13 mouse cellular contexts compared by ENCODE assay signal in genomic region chr9:115333016-115333415, GRCm38 (mm10). TPM values are rescaled to one million over a fixed set of nuclear protein-coding genes. Genes with fewer than 3 reads are reported as not detected.
A peak's percentile ranks its signal among the peaks of the same experiment; 100 is the strongest.
DNase-seq lines count a peak whose midpoint lies in the region; ATAC-seq and TF ChIP-seq lines count a peak whose summit lies in the region.
"Had no signal": no experiment of that assay in that cellular context is flagged by ENCODE, and none has a peak within 500 bp of the region (broad histone marks: within the 10 kb centered on the region; RNA-seq: fewer than 3 reads in every experiment).

No protein-coding gene starts in this region.

- H3K9ac ChIP-seq in heart, adult 2 months (ENCODE audit: low read depth, low read length), result no peak overlapping the region
- no peak overlapping the region for H3K9ac ChIP-seq in lung, embryonic 16.5 days (ENCODE audit: low read length)
- H3K9ac ChIP-seq: hindbrain, embryonic 12.5 days; midbrain, embryonic 12.5 days had no signal

- WGBS in heart, adult 2 months, result 32% methylated on average over 12 of the region's 12 CpGs
- 62% methylated on average over 12 of the region's 12 CpGs for WGBS in heart, embryonic 10.5 days
- WGBS in lung, embryonic 16.5 days, result 50% methylated on average over 12 of the region's 12 CpGs

- H3K36me3 ChIP-seq in heart, adult 2 months (ENCODE audit: control insufficient read depth, insufficient read depth, low read length), result no peaks in the 10 kb centered on the region
- H3K36me3 ChIP-seq in heart, embryonic 10.5 days, result no peaks in the 10 kb centered on the region
- H3K36me3 ChIP-seq in lung, embryonic 16.5 days (ENCODE audit: control insufficient read depth, insufficient read depth, low read length), result no peaks in the 10 kb centered on the region
- H3K36me3 ChIP-seq: hindbrain, embryonic 12.5 days; midbrain, embryonic 12.5 days had no signal

- no peak overlapping the region for H3K4me3 ChIP-seq in heart, adult 2 months
- H3K4me3 ChIP-seq in heart, embryonic 10.5 days, result no peak overlapping the region
- H3K4me3 ChIP-seq in lung, embryonic 16.5 days (ENCODE audit: low read length), result no peak overlapping the region
- H3K4me3 ChIP-seq: hindbrain, embryonic 12.5 days; midbrain, embryonic 12.5 days had no signal

- H3K27ac ChIP-seq in heart, adult 2 months, result no peak overlapping the region
- H3K27ac ChIP-seq in heart, embryonic 10.5 days, result no peak overlapping the region
- no peak overlapping the region for H3K27ac ChIP-seq in lung, embryonic 16.5 days (ENCODE audit: low read length)
- H3K27ac ChIP-seq: hindbrain, embryonic 12.5 days; midbrain, embryonic 12.5 days had no signal

- intact Hi-C loops in heart, adult 2 months (cut with DNase I), result loop anchor here (2.0 kb wide), 1 partner anchor 22 kb away; the partner anchor contains the start of gene Stt3b

- H3K27me3 ChIP-seq in heart, adult 2 months (ENCODE audit: control insufficient read depth, insufficient read depth, low read length), result no peaks in the 10 kb centered on the region
- no peaks in the 10 kb centered on the region for H3K27me3 ChIP-seq in heart, embryonic 10.5 days (ENCODE audit: insufficient read depth, poor library complexity, severe bottlenecking)
- no peaks in the 10 kb centered on the region for H3K27me3 ChIP-seq in lung, embryonic 16.5 days (ENCODE audit: control insufficient read depth, insufficient read depth, low read depth, low read length)
- H3K27me3 ChIP-seq: hindbrain, embryonic 12.5 days; midbrain, embryonic 12.5 days had no signal

- H3K9me3 ChIP-seq in heart, embryonic 10.5 days, result no peaks in the 10 kb centered on the region
- H3K9me3 ChIP-seq in lung, embryonic 16.5 days (ENCODE audit: control insufficient read depth, low read length), result no peaks in the 10 kb centered on the region
- H3K9me3 ChIP-seq: hindbrain, embryonic 12.5 days; midbrain, embryonic 12.5 days had no signal

- peak; percentile 57 for ATAC-seq in lung, embryonic 16.5 days (ENCODE audit: low read depth)
- ATAC-seq: inflammation-experienced regulatory T-cells, adult 6 months had no signal

- TF ChIP-seq POLR2A in heart, adult 2 months (IDR thresholded peaks at IDR 0.05; ENCODE audit: insufficient read depth, low read depth, low read length), result no peak

- no peak for DNase-seq in heart, adult 2 months
- no peak for DNase-seq in heart, embryonic 10.5 days (ENCODE audit: low spot score)
- peak; percentile 33 for DNase-seq in testis, postnatal 14 days (ENCODE audit: low spot score)
- no peak for DNase-seq in testis, postnatal 10 days (ENCODE audit: low spot score)
- no peak for DNase-seq in urinary bladder, adult 18-20 months (ENCODE audit: low spot score in 2 of 2)
- DNase-seq in natural killer cell, adult 2 months (ENCODE audit: low spot score in 2 of 2), result no peak
- DNase-seq: cerebellum, adult 9-10 months; kidney, adult 8-10 months; kidney, postnatal 4 days had no signal

- no peaks in the 10 kb centered on the region for H3K79me2 ChIP-seq in heart, adult 2 months (replicated peaks; ENCODE audit: control insufficient read depth, insufficient read depth, low read length)

- TF ChIP-seq EP300 in heart, adult 2 months (IDR thresholded peaks at IDR 0.05; ENCODE audit: insufficient read depth, low read depth, low read length), result peak; percentile 78; the same call in 1 of the 2 replicates

- no peak for TF ChIP-seq CTCF in heart, adult 2 months (IDR thresholded peaks at IDR 0.05)

- H3K4me1 ChIP-seq in heart, adult 2 months (ENCODE audit: control insufficient read depth, insufficient read depth, low read length), result peaks cover 4% of the 10 kb centered on the region
- peaks cover 4% of the 10 kb centered on the region for H3K4me1 ChIP-seq in heart, embryonic 10.5 days
- H3K4me1 ChIP-seq in lung, embryonic 16.5 days (replicated peaks; ENCODE audit: control insufficient read depth, insufficient read depth, low read length), result peaks cover 6% of the 10 kb centered on the region; the same call in 1 of the 2 replicates
- H3K4me1 ChIP-seq: hindbrain, embryonic 12.5 days; midbrain, embryonic 12.5 days had no signal

- H3K4me2 ChIP-seq in lung, embryonic 16.5 days (ENCODE audit: low read depth, low read length), result no peak overlapping the region
- H3K4me2 ChIP-seq: hindbrain, embryonic 12.5 days; midbrain, embryonic 12.5 days had no signal

RNA-seq across cellular contexts. Expression of gene Stt3b, which starts 22.8 kb away (rescaled TPM):
- total RNA-seq in heart, adult 2 months (2021), result 10 to 100 TPM; 54.9 to 56.5 TPM
- 22.2 and 35.7 TPM in 2 replicates for polyA plus RNA-seq in heart, adult 2 months (2012; rRNA removed)
- 101 TPM in 2 replicates for polyA plus RNA-seq in heart, embryonic 10.5 days (2016; fragmentation: Nextera tagmentation; extraction: Ambion mirVana)
- 91.3 and 91.9 TPM in 2 replicates for polyA plus RNA-seq in lung, embryonic 16.5 days (2015; fragmentation: Nextera tagmentation; extraction: Ambion mirVana)
